Mouse (Mus musculus) cortical plate, adult 2 months (tissue): ENCODE data around the gene Hnrnpul1. TPM values are rescaled to one million over a fixed set of nuclear protein-coding genes. Genes with fewer than 3 reads are reported as not detected.
"Not testable (repeated sequence)": the region's sequence is repeated elsewhere in the genome, so short reads cannot be mapped to it uniquely, and the experiment has no call there.

Experiments used
- H3K27ac ChIP-seq: fragments of 200-500 bp; 2 replicates; pipeline ENCODE4 v1.5.1; 2012; ENCODE audit warnings: low read length, control low read depth, inconsistent platforms; ENCODE audit not compliant: insufficient read depth
- H3K4me1 ChIP-seq: fragments of 200-500 bp; 2 replicates; pipeline ENCODE4 v1.6.1; 2011; ENCODE audit warnings: low read length; ENCODE audit not compliant: control insufficient read depth, insufficient read depth
- H3K4me3 ChIP-seq: fragments of 200-500 bp; 2 replicates; pipeline ENCODE4 v1.5.1; 2011; ENCODE audit warnings: mild to moderate bottlenecking, low read length, control low read depth; ENCODE audit not compliant: insufficient read depth
- CTCF ChIP-seq: fragments of 200-500 bp; IDR thresholded peaks from 2 replicates; pipeline ENCODE4 v1.5.1; 2011; ENCODE audit warnings: mild to moderate bottlenecking, control low read depth, low read length; ENCODE audit not compliant: insufficient read depth; ENCODE audit errors: extremely low read depth
- POLR2A ChIP-seq: fragments of 200-500 bp; IDR thresholded peaks from 2 replicates; pipeline ENCODE4 v1.6.1; 2011; ENCODE audit warnings: mild to moderate bottlenecking, low read length, control low read depth; ENCODE audit not compliant: insufficient read depth; ENCODE audit errors: extremely low read depth
- polyA plus RNA-seq: library from polyadenylated mRNA; depleted of rRNA; stranded (reverse); fragments of >200 nt; gene quantifications from 2 replicates; pipeline ENCODE4 v1.2.3, GENCODE M21; 2012

Gene Hnrnpul1
- polyA plus RNA-seq, 1 experiment, result 37.6 TPM

DNA sequence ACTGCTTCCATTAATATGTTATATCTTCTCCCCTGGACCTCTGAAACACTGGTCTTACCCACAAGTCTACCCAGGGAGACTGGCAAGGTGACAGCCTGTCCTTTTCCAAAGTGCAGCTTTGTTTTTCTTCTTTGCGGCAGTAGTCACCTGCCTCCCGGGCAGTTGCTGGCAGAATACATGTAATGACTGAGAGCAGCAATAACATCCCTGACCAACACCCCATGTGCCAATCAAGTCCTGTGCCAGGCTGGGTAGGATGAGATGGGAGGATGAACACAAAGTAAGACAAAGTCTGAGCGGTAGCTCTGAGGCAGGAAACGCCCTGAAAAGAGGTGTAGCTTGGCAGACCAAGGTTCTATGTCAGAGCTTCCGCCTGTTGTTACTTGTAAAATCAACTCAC is 26.8 kb downstream of the Hnrnpul1 start:
- TF ChIP-seq POLR2A (no peak), CTCF (no peak)
- Histone ChIP-seq H3K4me1 (no peaks in the 10 kb centered on the region), H3K4me3 (no peak overlapping the region), H3K27ac (no peak overlapping the region)

DNA sequence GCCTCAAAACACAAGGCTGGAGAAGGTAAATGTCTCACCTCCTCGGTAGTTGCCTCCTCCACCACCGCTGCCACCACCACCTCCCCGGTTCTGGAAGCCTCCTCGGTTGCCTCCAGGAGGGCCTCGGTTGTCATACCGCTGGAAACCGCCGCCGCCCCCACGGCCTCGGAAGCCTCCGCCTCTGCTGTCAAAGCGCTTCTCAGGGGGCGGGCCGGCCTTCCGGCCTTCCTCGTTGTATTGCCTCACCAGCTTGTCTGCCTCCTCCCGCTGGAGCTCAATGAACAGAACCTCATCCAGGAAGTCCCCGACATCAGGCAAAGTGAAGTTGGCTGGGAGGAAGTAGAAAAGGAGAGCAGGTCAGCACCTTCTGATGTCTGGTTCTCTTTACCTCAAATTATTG is 28.7 kb downstream of the Hnrnpul1 start:
- H3K4me1 ChIP-seq, result no peaks in the 10 kb centered on the region
- TF ChIP-seq CTCF (no peak), POLR2A (no peak)
- no peak overlapping the region for H3K27ac ChIP-seq
- no peak overlapping the region for H3K4me3 ChIP-seq

DNA sequence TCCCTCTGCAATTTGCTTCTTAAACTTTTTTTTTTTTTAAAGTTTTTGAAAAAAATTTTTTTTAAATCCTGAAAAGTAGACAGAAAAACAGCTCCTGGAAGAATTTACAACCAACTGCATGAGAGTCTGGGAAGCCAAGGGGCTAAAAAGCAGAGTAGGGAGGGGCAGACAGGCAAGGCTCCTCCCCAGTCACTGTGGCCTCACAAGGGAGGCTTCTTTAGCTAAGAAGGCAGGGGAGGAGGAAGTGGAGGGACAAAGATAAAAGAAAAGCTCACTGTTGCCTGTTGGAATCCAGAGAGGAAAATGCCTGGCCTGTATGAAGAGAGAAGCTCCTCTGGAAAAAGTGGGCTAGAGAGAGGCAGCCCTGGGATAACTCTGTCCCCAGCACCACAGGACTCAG is 32.8 kb downstream of the Hnrnpul1 start:
- not testable (repeated sequence) for H3K27ac ChIP-seq, H3K4me3 ChIP-seq, H3K4me1 ChIP-seq

DNA sequence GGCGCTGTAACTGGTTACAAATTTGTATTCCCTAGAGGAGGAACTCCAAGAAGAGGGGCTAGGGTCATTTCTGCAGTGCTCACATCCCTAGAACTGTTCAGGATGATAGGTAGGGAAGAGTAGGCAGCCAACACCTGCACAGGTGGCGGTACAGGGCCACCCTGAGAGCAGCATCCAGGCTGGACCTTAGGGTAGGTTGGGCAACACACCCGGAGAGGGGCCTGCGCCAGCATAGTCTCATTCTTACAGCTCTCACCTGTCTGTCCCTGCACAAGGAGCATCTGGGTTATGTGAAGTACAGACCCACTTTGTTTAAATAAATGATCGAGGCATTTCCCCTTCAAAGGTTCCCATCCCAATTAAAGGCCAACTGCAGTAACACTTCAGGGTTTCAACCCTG is 33.8 kb downstream of the Hnrnpul1 start:
- no peak overlapping the region for H3K27ac ChIP-seq
- no peak overlapping the region for H3K4me3 ChIP-seq
- H3K4me1 ChIP-seq, result peaks cover 7% of the 10 kb centered on the region
- TF ChIP-seq CTCF (no peak), POLR2A (no peak)

DNA sequence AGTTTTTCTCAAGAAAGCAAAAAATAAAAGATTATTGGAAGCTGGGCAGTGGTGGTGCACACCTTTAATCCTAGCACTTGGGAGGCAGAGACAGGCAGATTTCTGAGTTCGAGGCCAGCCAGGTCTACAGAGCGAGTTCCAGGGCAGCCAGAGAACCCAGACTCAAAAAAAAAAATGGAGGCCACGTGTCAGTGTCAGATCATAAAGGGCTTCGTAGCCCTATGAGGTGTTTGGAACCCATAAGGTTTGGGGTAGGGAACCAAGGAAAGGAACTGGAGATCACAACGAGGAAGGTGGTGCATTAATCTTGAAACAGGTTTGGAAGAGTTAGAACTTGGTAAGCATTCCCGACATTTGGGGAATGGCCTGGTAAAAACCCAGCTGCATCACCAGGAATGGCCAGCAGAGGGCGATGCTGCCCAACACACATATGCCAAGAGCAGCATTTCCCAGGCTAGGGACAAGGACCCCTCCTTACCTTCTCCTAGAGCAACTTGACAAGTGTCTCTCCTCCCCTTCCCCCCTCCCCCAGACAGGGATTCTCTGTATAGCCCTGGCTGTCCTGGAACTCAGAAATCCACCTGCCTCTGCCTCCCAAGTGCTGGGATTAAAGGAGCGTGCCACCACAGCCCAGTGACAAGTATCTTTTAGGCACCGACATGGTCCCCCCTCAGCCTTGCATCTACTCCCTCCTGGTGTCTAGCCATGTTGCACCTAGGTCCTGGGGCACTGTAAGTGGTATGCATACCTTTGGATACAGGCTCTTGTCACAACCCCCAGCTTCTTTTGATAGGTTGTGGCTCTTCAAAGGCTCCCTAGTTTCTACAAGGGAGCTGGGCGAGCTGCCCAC is 34.6 kb downstream of the Hnrnpul1 start:
- Histone ChIP-seq H3K4me1 (peaks cover 7% of the 10 kb centered on the region), H3K27ac (no peak overlapping the region), H3K4me3 (no peak overlapping the region)
- TF ChIP-seq POLR2A (no peak), CTCF (peak; percentile 89)

DNA sequence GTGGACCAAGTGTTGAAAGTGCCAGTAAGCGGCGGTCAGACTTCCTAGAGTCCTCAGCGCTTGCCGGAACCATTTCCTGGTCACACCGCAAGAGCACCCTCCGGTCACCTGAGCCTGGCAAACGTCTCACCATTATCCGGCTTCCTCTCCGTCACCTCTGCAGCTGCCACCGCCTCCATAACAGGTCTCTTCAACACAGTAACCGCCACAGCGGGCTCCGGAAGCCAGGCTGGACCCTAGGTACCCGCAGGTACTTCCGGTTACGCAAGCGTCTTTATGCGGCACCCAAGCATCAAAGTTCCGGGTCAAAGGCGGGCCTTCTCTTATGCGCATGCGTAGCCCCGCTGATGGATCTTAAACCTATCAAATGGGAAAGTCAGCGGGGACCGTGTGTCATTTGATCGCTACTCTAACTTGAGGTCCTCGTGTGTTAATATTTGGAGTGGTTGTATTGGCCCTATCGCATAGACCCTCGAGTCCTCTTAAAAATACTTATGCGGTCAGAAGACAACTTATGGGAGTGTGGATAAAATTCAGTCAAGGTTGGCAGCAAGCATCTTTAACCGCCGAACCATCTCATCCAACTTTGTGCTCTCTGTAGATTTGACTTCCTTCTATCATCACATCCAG is 35.7 kb downstream of the Hnrnpul1 start, which contains the start of gene Ccdc97:
Gene Ccdc97, minus strand, starts transcription at position 301 of the 630 bp plus-strand sequence.
- peak within 1 kb of the TSS; percentile 42 for H3K27ac ChIP-seq
- TF ChIP-seq POLR2A (peak; percentile 78), CTCF (no peak)
- peak within 1 kb of the TSS; percentile 52 for H3K4me3 ChIP-seq
- peaks cover 7% of the 10 kb centered on the region for H3K4me1 ChIP-seq

DNA sequence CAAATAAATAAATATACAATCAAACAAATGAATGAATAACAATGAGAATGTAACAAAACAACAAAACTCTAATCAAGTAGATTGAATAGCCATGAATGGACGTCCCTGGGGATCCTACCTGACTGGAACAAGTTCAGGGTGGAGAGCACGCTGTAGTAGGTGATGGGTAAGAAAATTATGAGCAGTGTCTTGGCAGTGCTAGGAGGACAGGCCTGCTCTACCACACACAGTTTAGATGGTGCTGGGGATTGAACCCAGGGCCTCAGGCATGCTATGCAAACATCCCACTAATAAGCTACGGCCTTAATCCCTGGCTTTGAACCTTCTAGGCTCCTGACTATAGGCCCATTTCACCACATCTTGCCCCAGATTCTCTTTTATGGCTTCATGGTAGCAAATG is 37.1 kb downstream of the Hnrnpul1 start:
- H3K4me3 ChIP-seq, result no peak overlapping the region
- TF ChIP-seq CTCF, result no peak
- no peak for TF ChIP-seq POLR2A

DNA sequence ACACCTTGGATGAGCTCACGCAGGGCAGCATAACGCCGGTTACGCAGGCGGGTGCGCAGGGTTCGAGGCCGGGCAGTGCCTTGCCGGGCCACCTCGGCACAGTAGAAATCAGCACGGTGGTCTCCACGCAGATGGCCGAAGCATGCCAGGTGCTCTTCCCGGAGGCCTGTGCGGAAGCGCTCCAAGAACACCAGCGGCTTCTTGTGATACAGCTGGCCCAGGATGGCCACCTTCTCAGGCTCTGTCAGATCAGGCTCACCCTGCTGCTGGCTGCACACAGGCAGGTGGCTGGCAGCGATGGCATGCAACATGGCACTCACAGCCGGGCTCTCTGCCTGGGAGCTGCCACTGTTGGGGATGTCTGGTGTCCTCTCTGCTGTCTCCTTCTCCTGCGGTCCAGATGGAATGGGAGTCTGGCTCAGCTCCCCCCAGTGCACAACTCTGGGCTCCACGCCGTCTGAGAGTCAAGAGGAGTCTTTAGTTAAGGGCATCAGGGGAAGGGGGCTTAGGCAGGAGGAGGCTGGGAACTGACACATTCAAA is 38.8 kb downstream of the Hnrnpul1 start:
- Histone ChIP-seq H3K4me3 (no peak overlapping the region), H3K4me1 (peaks cover 11% of the 10 kb centered on the region), H3K27ac (no peak overlapping the region)
- TF ChIP-seq POLR2A (no peak), CTCF (no peak)

More for the DNA sequence above, 37.1 kb downstream of the Hnrnpul1 start:
- no peak overlapping the region for H3K27ac ChIP-seq
- H3K4me1 ChIP-seq, result peaks cover 7% of the 10 kb centered on the region

DNA sequence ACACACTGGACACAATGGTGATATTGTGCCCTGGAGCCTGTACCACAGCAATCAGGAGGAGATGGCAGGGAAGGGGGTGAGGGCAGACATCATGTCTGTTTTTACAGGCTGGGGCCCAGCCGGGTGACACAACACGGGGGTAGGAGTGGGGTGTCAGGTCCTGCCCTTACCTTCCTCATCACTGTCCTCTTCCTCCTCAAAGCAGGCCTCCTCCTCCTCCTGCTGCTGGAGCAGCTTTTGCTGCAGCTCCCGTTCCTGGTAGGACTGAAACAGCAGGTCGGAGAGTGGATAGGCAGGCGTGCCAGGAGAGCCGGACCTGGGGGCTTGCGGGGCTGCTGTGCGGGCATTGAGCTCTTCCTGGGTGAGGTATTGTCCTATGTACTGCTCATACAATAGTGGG is 40.0 kb downstream of the Hnrnpul1 start:
- Histone ChIP-seq H3K4me3 (no peak overlapping the region), H3K4me1 (peaks cover 13% of the 10 kb centered on the region), H3K27ac (no peak overlapping the region)
- TF ChIP-seq CTCF, result no peak
- TF ChIP-seq POLR2A, result no peak

DNA sequence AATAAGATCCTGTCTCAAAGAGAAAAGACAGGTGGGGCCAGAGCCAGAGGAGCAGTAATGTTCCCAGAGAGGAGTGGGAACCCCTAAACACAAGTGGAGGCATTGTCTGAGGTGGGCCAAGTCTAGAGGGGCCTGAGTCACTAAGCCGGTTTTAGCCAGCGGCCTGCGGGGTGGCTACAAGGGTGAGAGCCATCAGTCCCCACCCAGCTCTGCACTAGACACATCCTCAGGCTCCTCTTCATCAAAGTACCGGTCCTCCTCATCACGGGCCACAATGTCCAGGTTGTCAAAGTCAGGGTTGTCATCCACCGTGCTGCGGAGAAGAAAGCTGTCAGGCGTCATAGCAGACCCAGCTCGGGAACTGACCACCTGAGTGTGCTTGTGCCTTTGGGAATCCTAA is 41.8 kb downstream of the Hnrnpul1 start:
- no peak for TF ChIP-seq POLR2A
- no peak for TF ChIP-seq CTCF
- Histone ChIP-seq H3K27ac (no peak overlapping the region), H3K4me3 (no peak overlapping the region), H3K4me1 (peaks cover 9% of the 10 kb centered on the region)
